Mouse (Mus musculus) heart, embryonic 14.5 days (tissue): ENCODE measurements around the gene Trim65. TPM values are rescaled to one million over a fixed set of nuclear protein-coding genes. Genes with fewer than 3 reads are reported as not detected.

ENCODE experiments used
- ATAC-seq: fragments of 200-750 bp; cut with Nextera tagmentation; 2 replicates; pipeline ENCODE4 v1.8.0; 2017; ENCODE audit warnings: low read depth, moderate TSS enrichment; ENCODE audit not compliant: insufficient number of reproducible peaks, insufficient read depth, low FRiP score
- H3K27ac ChIP-seq, 2 experiments: fragments of 200-500 bp in 1 of 2; fragments of 300-500 bp in 1 of 2; sonication (generic) in 1 of 2; replicated peaks in 1 of 2; 2 replicates each; pipeline ENCODE4 v1.5.1; 2012 to 2014; ENCODE audit warnings: low read depth in 2 of 2, low read length in 2 of 2, control low read depth in 1 of 2, mild to moderate bottlenecking in 1 of 2, mixed read lengths in 1 of 2; ENCODE audit not compliant: control insufficient read depth in 1 of 2, insufficient read depth in 1 of 2
- H3K27me3 ChIP-seq: fragments of 300-500 bp; sonication (generic); 2 replicates; pipeline ENCODE4 v1.6.1; 2014; ENCODE audit warnings: mild to moderate bottlenecking, low read length, control low read depth; ENCODE audit not compliant: control insufficient read depth, insufficient read depth
- H3K36me3 ChIP-seq: fragments of 300-500 bp; sonication (generic); 2 replicates; pipeline ENCODE4 v1.6.1; 2014; ENCODE audit warnings: mild to moderate bottlenecking, control low read depth, low read length, mixed read lengths; ENCODE audit not compliant: control insufficient read depth, insufficient read depth
- H3K4me1 ChIP-seq, 2 experiments: fragments of 200-500 bp in 1 of 2; fragments of 300-500 bp in 1 of 2; sonication (generic) in 1 of 2; 2 replicates each; pipeline ENCODE4 v1.6.1; 2012 to 2014; ENCODE audit warnings: low read length in 2 of 2, control low read depth in 1 of 2, mixed read lengths in 1 of 2; ENCODE audit not compliant: control insufficient read depth in 2 of 2, insufficient read depth in 2 of 2
- H3K4me2 ChIP-seq: fragments of 300-500 bp; sonication (generic); 2 replicates; pipeline ENCODE4 v1.6.1; 2014; ENCODE audit warnings: mild to moderate bottlenecking, low read length
- H3K4me3 ChIP-seq, 2 experiments: fragments of 200-500 bp in 1 of 2; fragments of 300-500 bp in 1 of 2; sonication (generic) in 1 of 2; 2 replicates each; pipeline ENCODE4 v1.5.1; 2012 to 2014; ENCODE audit warnings: low read length in 2 of 2, mild to moderate bottlenecking in 2 of 2, control low read depth in 1 of 2, low read depth in 1 of 2, moderate library complexity in 1 of 2; ENCODE audit not compliant: control insufficient read depth in 1 of 2, insufficient read depth in 1 of 2
- H3K9ac ChIP-seq: fragments of 300-500 bp; sonication (generic); 2 replicates; pipeline ENCODE4 v1.6.1; 2014; ENCODE audit warnings: mild to moderate bottlenecking, low read length
- H3K9me3 ChIP-seq: fragments of 300-500 bp; sonication (generic); 2 replicates; pipeline ENCODE4 v1.6.1; 2016; ENCODE audit warnings: low read length, control low read depth; ENCODE audit not compliant: control insufficient read depth
- WGBS: fragments of 180-500 bp; shearing (Covaris S2); extraction: QIAGEN DNeasy Blood & Tissue Kit; methylation state at CpG from one replicate; pipeline ENCODE4 v1.1.7; 2014; 5-methylcytosine and 5-hydroxymethylcytosine counted together
- polyA plus RNA-seq: library from polyadenylated mRNA; unstranded; fragments of >200 nt; fragmentation: Nextera tagmentation; extraction: Ambion mirVana; gene quantifications from 2 replicates; pipeline ENCODE4 v1.2.1, GENCODE M21; 2014

The Trim65 gene
- polyA plus RNA-seq, 1 experiment from 2014 or later, result 4.8 TPM

DNA sequence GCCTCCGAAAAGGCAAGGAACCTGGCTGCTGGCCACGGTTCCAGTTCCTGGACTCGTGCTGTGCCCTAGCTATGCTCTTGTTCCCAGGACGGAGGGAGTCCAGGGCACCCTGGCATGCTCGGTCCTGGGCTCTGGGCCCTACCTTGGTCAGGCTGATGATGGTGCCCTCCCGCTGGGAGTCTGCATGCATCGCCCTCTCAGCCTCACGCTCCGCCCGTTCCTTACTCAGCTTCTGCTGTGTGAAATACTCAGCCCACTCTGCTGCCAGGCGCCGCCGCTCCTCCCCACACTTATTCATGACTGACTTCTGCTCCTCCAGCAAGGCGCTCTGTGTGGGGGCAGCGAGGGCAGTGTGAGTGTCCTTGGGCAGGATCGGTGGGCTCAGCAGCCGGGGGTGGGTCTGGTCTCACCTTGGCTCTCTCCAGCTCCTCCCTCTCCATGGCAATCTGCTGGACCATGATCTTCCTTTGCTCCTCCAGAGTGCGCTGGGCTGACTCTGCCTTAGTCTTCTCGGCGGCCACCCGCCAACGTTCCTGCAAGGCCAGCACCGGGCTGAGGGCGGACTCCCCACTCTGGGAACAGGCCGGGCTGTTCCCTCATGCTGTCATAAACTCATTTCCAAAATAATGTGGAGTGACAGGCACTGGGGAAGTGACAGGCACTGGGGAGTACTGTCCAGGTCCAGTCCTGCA, 15.5 kb upstream of the Trim65 start:
- no peak overlapping the region for H3K9ac ChIP-seq
- ATAC-seq, result no peak
- H3K4me2 ChIP-seq, result no peak overlapping the region
- H3K9me3 ChIP-seq, result no peaks in the 10 kb centered on the region
- H3K4me3 ChIP-seq, result no peak overlapping the region
- WGBS, result 79% methylated on average over 25 of the region's 25 CpGs
- no peaks in the 10 kb centered on the region for H3K27me3 ChIP-seq
- peaks cover 93% of the 10 kb centered on the region for H3K36me3 ChIP-seq
- H3K4me1 ChIP-seq, result peaks cover 0 to 4% of the 10 kb centered on the region in 2 experiments; a peak in 2 of 4 replicates
- no peak overlapping the region for H3K27ac ChIP-seq

DNA sequence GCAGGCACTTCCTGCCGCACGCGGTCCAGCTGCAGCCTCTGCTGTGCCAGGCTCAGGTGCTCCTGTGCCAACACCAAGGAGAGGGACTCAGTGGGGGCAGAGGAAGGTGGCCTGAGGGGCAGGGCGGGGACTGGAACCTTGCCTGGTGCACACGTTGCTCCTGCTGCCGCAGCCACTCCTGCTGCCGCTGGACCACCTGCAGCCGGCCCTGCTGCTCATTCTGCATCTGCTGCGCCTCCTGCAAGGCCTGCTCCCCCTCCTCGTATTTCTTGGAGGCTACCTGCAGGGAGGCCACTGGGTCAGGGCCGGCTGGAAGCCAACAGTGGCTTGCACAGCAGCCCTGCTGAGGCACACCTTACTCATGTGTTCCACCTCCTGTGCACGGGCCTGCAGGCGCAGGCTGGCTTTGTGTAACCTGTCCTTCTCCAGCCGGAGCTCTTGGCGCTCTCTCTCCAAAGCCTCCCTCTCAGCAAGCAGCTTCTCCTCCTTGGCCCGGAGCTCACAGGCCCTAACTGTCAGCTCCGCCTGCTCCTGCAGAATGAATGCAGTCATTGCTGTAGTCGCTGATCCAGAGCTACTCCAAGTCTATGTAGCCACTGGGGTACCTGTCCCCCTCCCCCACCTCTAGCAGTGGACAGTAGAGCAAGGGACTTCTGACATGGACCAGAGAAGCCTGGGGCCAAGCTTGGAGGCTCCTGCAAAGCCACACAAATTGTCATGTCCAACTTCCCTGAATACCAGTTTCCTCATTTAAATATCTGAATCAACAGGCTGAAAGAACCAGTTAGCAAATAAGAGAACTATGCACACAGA, 14.8 kb upstream of the Trim65 start:
- Histone ChIP-seq H3K4me1 (peaks cover 0 to 4% of the 10 kb centered on the region in 2 experiments; a peak in 2 of 4 replicates), H3K4me2 (no peak overlapping the region), H3K9me3 (no peaks in the 10 kb centered on the region), H3K27me3 (no peaks in the 10 kb centered on the region), H3K27ac (no peak overlapping the region), H3K4me3 (no peak overlapping the region), H3K9ac (no peak overlapping the region), H3K36me3 (peaks cover 86% of the 10 kb centered on the region)
- WGBS, result 69% methylated on average over 18 of the region's 18 CpGs
- no peak for ATAC-seq

DNA sequence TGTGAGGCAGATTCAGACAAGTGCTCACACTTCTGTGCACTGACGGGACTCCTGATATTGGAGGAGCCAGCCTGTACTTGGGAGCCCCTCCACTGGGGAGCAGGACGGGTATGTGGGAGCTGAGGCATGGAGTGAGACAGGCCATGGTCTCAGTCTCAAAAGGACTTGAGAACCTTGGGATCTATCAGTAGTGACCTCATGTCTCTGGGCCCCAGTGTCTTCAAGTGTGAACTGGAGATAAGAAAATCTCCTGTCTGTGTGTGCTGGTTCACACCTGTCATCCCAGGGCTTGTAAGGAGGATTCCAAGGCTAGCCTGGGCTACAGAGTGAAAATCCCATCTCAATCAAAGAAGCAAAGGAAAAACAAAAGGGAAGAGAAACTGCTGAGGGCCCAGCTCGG, 12.5 kb upstream of the Trim65 start:
- Histone ChIP-seq H3K4me3 (no peak overlapping the region), H3K27ac (no peak overlapping the region)
- no peak for ATAC-seq

DNA sequence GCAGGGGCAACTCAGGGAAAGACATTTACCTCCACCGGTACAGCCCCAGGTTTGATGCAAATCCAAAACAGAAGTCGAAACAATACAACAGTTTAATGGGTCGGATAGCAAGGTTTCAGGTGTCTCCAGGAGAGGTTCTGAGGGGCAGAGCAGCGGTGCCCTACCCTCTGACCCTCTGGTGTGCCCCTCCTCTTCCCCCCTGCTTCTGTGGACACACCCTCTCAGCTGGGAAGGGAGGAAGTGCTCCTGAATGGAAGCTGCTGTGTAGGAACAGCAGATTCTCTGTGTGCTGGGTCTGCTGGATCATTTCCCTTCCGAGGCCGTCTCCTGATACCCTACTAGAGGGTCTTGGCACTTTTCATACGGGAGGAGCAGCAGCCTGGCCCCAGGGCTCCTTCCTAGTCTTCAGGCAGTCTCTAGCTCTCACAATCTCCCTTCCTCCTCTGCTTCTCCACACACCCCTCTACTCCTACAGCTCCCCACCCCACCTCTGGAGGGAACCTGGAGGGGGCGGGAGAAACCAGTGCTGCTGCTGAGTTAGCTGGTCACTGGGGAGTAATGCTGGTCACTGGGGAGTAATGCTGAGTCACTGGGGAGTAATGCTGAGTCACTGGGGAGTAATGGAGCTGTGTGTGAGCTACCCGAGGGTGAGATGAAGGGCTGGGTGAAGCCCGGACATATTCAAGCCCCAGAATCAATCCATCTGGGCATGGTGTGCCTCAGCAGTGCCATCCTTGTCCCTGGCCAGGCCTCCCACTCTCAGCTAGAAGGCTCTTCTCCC, 11.5 kb upstream of the Trim65 start:
- no peak for ATAC-seq
- no peaks in the 10 kb centered on the region for H3K9me3 ChIP-seq
- peaks cover 55% of the 10 kb centered on the region for H3K36me3 ChIP-seq
- H3K4me3 ChIP-seq, result no peak overlapping the region
- H3K4me1 ChIP-seq, result peaks cover 6 to 10% of the 10 kb centered on the region in 2 experiments
- no peak overlapping the region for H3K4me2 ChIP-seq
- 60% methylated on average over 10 of the region's 10 CpGs for WGBS
- no peak overlapping the region for H3K27ac ChIP-seq
- no peak overlapping the region for H3K9ac ChIP-seq
- H3K27me3 ChIP-seq, result no peaks in the 10 kb centered on the region

More for the DNA sequence above, 12.5 kb upstream of the Trim65 start:
- 79% methylated on average over 3 of the region's 3 CpGs for WGBS
- H3K27me3 ChIP-seq, result no peaks in the 10 kb centered on the region
- H3K9ac ChIP-seq, result no peak overlapping the region
- H3K4me2 ChIP-seq, result no peak overlapping the region
- no peaks in the 10 kb centered on the region for H3K9me3 ChIP-seq
- peaks cover 3 to 4% of the 10 kb centered on the region in 2 experiments; a peak in 1 of 4 replicates for H3K4me1 ChIP-seq
- peaks cover 65% of the 10 kb centered on the region for H3K36me3 ChIP-seq

DNA sequence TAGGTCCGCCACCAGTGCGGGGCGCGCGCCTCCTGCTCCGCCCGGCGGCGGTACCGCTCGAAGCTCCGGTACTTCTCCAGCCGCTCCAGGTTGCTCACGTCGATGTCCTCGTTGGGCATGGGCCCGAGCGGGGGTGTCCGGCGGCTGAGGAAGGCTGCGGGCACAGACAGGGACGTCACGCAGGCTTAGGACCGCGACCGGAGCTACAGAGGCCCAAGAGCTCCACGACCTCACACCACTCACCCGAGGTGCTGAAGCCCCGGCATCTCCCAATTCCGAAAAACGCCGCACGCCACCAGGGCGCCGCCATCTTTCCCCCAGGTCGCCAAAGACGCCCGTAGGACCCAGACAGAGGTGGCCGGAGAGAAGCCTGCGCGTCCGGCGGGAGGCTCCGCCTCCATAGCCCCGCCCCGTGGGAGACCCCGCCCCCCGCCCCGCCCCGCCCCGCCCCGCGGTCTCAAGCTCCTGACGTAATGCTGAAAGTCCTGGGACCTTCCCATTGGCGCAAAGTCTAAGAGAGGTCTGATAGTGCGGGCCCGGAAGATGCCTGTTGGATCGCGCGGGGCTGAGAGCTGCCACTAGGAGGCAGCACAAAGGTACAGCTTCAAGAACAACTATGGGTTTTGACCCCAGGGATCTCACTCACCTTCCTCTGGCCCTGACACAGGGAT, 7.7 kb upstream of the Trim65 start, which contains the start of gene Mrpl38:
Mrpl38 (minus strand) TSS at position 401 of the 671 bp plus-strand sequence.
- no peaks in the 10 kb centered on the region for H3K9me3 ChIP-seq
- ATAC-seq, result peak; percentile 93
- H3K4me1 ChIP-seq, result peaks cover 6 to 10% of the 10 kb centered on the region in 2 experiments
- H3K4me2 ChIP-seq, result peak within 1 kb of the TSS; percentile 76
- peak within 1 kb of the TSS; percentile 38 to 69 for H3K27ac ChIP-seq
- H3K36me3 ChIP-seq, result peaks cover 53% of the 10 kb centered on the region
- H3K4me3 ChIP-seq, result peak within 1 kb of the TSS; percentile 73 to 76
- H3K9ac ChIP-seq, result peak within 1 kb of the TSS; percentile 83
- under 1% methylated on average over 60 of the region's 60 CpGs for WGBS
- H3K27me3 ChIP-seq, result no peaks in the 10 kb centered on the region

DNA sequence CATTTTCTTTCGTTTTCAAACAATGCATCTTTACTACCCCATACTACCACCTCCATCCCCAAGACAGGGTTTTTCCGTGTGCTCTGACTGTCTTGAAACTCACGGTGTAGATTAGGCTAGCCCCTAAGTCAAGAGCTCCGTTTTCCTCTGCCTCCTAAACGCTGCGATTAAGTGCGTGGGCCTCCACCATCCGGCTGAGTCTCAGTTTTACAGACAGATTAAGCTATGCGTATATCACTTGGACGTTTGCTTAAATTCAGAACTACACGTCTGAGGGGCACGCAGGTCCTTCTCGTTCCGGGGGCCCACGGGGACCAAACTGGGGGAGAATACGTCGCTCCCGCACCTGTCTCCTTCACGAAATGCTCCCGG, 7.2 kb upstream of the Trim65 start:
- H3K36me3 ChIP-seq, result peaks cover 49% of the 10 kb centered on the region
- H3K9me3 ChIP-seq, result no peaks in the 10 kb centered on the region
- peak overlapping the region; percentile 83 for H3K9ac ChIP-seq
- H3K4me1 ChIP-seq, result peaks cover 6 to 10% of the 10 kb centered on the region in 2 experiments
- 1% methylated on average over 20 of the region's 20 CpGs for WGBS
- peak overlapping the region; percentile 73 to 76 for H3K4me3 ChIP-seq
- ATAC-seq, result peak; percentile 0; the same call in 1 of the 2 replicates
- H3K27me3 ChIP-seq, result no peaks in the 10 kb centered on the region
- H3K4me2 ChIP-seq, result peak overlapping the region; percentile 76
- peak overlapping the region; percentile 38 to 69 for H3K27ac ChIP-seq

DNA sequence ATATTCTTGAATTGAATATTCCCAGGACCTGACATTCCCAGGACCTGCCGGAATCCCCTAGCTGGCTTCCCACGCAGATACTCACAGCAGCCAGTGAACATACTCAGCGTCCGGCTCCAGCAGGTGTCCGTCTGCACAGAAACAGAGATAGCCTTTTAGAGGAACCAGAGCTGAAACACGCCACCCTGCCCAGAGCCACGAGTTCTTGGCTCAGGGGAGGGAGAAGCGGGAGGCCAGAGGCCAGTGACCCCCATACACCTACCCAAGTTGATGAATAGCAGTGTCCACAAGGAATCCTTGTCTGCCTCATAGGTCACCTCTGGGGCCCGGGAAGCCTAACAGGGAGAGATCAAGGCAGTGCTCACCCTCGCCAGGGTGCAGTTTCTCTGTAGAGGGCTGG, 3.2 kb upstream of the Trim65 start:
- no peak overlapping the region for H3K9ac ChIP-seq
- no peaks in the 10 kb centered on the region for H3K27me3 ChIP-seq
- H3K4me3 ChIP-seq, result no peak overlapping the region
- H3K4me1 ChIP-seq, result peaks cover 14 to 25% of the 10 kb centered on the region in 2 experiments
- ATAC-seq, result no peak
- 73% methylated on average over 10 of the region's 10 CpGs for whole genome bisulfite sequencing
- peaks cover 55% of the 10 kb centered on the region for H3K36me3 ChIP-seq
- no peak overlapping the region for H3K27ac ChIP-seq
- H3K4me2 ChIP-seq, result no peak overlapping the region
- H3K9me3 ChIP-seq, result no peaks in the 10 kb centered on the region
